Mouse (Mus musculus) heart, adult 2 months (tissue): ENCODE data around the gene Rpap1.

ENCODE experiments used
- CTCF ChIP-seq: fragments of 200-600 bp; IDR thresholded peaks from 2 replicates; pipeline ENCODE4 v1.8.1; 2022; ENCODE audit warnings: antibody characterized with exemption, mild to moderate bottlenecking, moderate library complexity
- EP300 ChIP-seq: fragments of 200-500 bp; IDR thresholded peaks from 2 replicates; pipeline ENCODE4 v1.6.1; 2011; ENCODE audit warnings: low read depth, low read length, control low read depth; ENCODE audit not compliant: insufficient read depth
- POLR2A ChIP-seq: fragments of 200-500 bp; IDR thresholded peaks from 2 replicates; pipeline ENCODE4 v1.6.1; 2011; ENCODE audit warnings: mild to moderate bottlenecking, low read depth, low read length, control low read depth; ENCODE audit not compliant: insufficient read depth

GRCm38 (mm10) chr2:119805536-119805935 lies 18.2 kb upstream of the Rpap1 start:
- no peak for TF ChIP-seq CTCF
- TF ChIP-seq POLR2A: no peak
- no peak for TF ChIP-seq EP300
